Mouse (Mus musculus) small intestine, adult 2 months (tissue): Measurements from ENCODE around the gene Tmem37. TPM values are rescaled to one million over a fixed set of nuclear protein-coding genes. Genes with fewer than 3 reads are reported as not detected.
"Not testable (repeated sequence)": the region's sequence is repeated elsewhere in the genome, so short reads cannot be mapped to it uniquely, and the experiment has no call there.

Experiments used
- H3K27ac ChIP-seq: fragments of 200-500 bp; 2 replicates; pipeline ENCODE4 v1.5.1; 2012; ENCODE audit warnings: low read depth, low read length, control low read depth, inconsistent platforms; ENCODE audit not compliant: insufficient read depth
- H3K27me3 ChIP-seq: fragments of 200-500 bp; 2 replicates; pipeline ENCODE4 v1.6.1; 2012; ENCODE audit warnings: mild to moderate bottlenecking, moderate library complexity, low read length, inconsistent platforms; ENCODE audit not compliant: control insufficient read depth, insufficient read depth
- H3K36me3 ChIP-seq: fragments of 200-500 bp; 2 replicates; pipeline ENCODE4 v1.6.1; 2012; ENCODE audit warnings: mild to moderate bottlenecking, low read length, control low read depth, inconsistent platforms; ENCODE audit not compliant: control insufficient read depth, insufficient read depth
- H3K4me1 ChIP-seq: fragments of 200-500 bp; 2 replicates; pipeline ENCODE4 v1.6.1; 2012; ENCODE audit warnings: low read length, inconsistent platforms, mixed read lengths; ENCODE audit not compliant: control insufficient read depth, insufficient read depth, insufficient read length
- H3K4me3 ChIP-seq: fragments of 200-500 bp; 2 replicates; pipeline ENCODE4 v1.5.1; 2012; ENCODE audit warnings: low read depth, mild to moderate bottlenecking, control low read depth, inconsistent platforms, low read length, moderate library complexity
- CTCF ChIP-seq: fragments of 200-500 bp; IDR thresholded peaks from 2 replicates; pipeline ENCODE4 v1.5.1; 2012; ENCODE audit warnings: low read depth, mild to moderate bottlenecking, control low read depth, inconsistent platforms, low read length, moderate library complexity, mixed read lengths; ENCODE audit not compliant: insufficient replicate concordance, insufficient read length; ENCODE audit errors: extremely low read depth
- POLR2A ChIP-seq: fragments of 200-500 bp; IDR thresholded peaks from 2 replicates; pipeline ENCODE4 v1.6.1; 2012; ENCODE audit warnings: low read depth, mild to moderate bottlenecking, control low read depth, inconsistent platforms, low read length, moderate library complexity
- WGBS: fragments of 180-500 bp; shearing (Covaris S2); methylation state at CpG from one replicate; pipeline ENCODE4 v1.1.7; 2018; 5-methylcytosine and 5-hydroxymethylcytosine counted together
- polyA plus RNA-seq: library from polyadenylated mRNA; depleted of rRNA; stranded (reverse); fragments of >200 nt; gene quantifications from 2 replicates; pipeline ENCODE4 v1.2.3, GENCODE M21; 2012

Tmem37 gene
- polyA plus RNA-seq, 1 experiment, result 171 TPM

DNA sequence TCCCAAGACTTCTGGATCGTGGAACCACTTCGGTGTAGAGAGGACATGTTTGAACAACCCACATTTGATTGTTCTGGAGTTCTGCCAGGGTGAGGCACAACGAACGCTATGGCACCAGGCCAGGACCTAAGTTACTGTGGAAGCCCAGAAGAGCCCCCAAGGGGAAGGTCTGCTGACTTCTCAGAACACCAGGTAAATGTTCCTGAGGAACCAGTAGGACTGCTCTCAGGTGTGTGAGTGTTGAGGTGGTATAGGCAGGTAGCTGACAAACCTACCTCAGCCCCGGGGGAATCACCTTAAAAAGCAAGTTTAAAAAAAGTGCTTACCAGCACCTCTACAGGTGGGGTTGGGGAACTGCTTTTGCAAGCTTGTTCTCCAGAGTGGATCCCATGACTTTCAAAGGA, 31.7 kb upstream of the Tmem37 start:
- no peak overlapping the region for H3K27ac ChIP-seq
- TF ChIP-seq CTCF (peak; percentile 33; the same call in 1 of the 2 replicates), POLR2A (no peak)
- no peak overlapping the region for H3K4me3 ChIP-seq
- no peaks in the 10 kb centered on the region for H3K27me3 ChIP-seq
- 19% methylated on average over 5 of the region's 5 CpGs for WGBS
- peaks cover 4% of the 10 kb centered on the region; the same call in 1 of the 2 replicates for H3K4me1 ChIP-seq
- no peaks in the 10 kb centered on the region for H3K36me3 ChIP-seq

DNA sequence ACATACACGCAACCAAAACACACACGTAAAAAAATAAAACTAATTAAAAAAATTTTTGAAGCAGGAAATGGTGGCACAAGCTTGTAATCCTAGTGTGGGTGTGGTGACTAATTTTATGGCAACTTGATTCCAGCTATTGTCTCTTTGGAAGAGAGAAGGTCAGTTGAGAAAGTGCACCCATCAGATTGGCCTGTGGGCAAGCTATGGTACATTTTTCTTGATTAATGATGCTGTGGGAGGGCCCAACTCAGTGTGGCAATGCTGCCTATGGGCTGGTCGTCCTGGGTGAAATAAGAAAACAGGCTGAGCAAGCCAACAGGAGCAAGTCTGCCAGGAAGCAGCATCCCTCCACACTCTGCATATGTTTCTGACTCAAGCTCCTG, 27.3 kb upstream of the Tmem37 start:
- WGBS, result 78% methylated on average over 3 of the region's 3 CpGs
- Histone ChIP-seq H3K4me1 (peaks cover 13% of the 10 kb centered on the region; the same call in 1 of the 2 replicates), H3K27me3 (no peaks in the 10 kb centered on the region), H3K27ac (no peak overlapping the region), H3K36me3 (no peaks in the 10 kb centered on the region), H3K4me3 (no peak overlapping the region)
- TF ChIP-seq POLR2A, result no peak

DNA sequence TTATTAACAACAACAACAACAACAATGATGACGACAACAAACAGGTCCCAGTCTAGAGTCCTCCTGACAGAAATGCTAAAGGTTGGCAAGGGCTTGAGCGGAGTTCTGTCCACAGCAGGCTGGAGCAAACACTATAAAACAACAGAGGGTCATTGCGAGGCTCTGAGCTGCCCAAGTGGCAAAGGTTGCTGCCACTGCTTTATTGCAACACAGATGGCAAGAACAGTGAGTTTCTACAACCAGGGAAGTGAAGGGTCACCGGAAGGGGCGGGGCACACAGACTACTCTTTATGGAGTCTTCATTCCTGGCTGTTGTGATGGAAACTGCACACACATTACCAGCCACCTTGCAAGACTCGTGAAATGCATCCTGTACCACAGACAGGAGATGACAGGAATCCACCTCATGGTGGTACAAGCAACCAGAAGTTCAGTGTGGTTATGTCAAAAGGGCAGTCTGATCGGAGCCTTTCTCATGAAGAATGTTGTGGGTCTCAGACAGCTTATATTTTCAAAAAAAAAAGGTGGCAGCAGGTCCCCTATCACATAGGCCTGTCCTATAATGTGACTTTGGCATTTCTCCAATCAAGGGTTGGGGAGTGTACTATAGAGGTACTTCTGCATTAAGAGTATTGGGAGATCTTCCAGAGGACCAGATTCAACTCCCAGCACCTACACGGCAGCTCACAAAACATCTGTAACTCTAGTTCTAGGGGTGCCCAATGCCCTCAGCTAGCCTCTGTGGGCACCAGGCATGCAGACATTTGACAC, 26.8 kb upstream of the Tmem37 start:
- Histone ChIP-seq H3K27me3 (no peaks in the 10 kb centered on the region), H3K36me3 (no peaks in the 10 kb centered on the region), H3K4me1 (peaks cover 13% of the 10 kb centered on the region; the same call in 1 of the 2 replicates), H3K4me3 (no peak overlapping the region), H3K27ac (no peak overlapping the region)
- no peak for TF ChIP-seq CTCF
- no peak for TF ChIP-seq POLR2A
- WGBS, result 53% methylated on average over 8 of the region's 8 CpGs

DNA sequence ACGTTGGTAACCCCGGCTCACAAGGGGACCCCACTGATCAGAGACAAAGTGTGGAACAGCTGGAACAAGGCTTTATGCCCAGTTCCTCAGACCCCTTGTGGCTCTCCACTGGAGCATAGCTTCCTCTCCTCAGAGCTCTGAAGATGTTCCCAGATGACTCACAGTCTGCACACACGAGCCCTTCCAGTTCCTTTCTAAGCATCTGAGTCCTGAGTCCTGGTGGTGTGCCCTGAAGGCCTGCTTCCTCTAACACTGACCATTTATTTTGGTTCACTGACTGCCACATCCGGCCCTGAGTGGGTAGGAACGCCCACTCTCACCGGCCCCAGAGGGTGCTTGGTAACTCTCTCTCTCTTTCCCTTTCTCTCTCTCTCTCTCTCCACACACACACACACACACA, 25.6 kb upstream of the Tmem37 start:
- WGBS, result 70% methylated on average over 6 of the region's 6 CpGs
- Histone ChIP-seq H3K27me3 (no peaks in the 10 kb centered on the region), H3K4me3 (no peak overlapping the region), H3K36me3 (no peaks in the 10 kb centered on the region), H3K27ac (0 out of 2 replicates have a peak overlapping the region, but pooled peaks have one; percentile 31), H3K4me1 (peaks cover 9% of the 10 kb centered on the region; the same call in 1 of the 2 replicates)
- no peak for TF ChIP-seq CTCF
- TF ChIP-seq POLR2A, result no peak

DNA sequence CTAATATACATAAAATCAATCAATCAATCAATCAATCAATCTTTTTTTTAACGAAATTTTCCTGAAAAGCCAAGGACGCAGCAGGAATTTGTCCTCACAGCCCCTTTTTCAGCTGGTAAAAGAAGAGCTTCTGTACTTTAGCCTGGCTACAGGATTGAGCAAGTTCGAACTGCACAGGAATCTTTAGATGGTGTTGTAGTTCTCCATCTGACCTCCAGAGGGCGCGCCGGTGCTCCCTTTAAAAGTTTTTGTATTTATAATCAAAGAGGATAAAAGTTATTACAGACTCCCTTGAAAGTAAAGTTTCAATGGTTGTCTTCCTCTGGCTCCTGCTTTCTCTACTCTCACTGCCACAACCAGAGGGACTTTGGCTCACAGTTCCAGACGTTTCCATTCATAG, 24.5 kb upstream of the Tmem37 start:
- no peaks in the 10 kb centered on the region for H3K36me3 ChIP-seq
- peaks cover 9% of the 10 kb centered on the region; the same call in 1 of the 2 replicates for H3K4me1 ChIP-seq
- TF ChIP-seq POLR2A (no peak), CTCF (peak; percentile 82; the same call in 1 of the 2 replicates)
- H3K4me3 ChIP-seq, result no peak overlapping the region
- WGBS, result 6% methylated on average over 7 of the region's 7 CpGs
- no peaks in the 10 kb centered on the region for H3K27me3 ChIP-seq
- no peak overlapping the region for H3K27ac ChIP-seq

DNA sequence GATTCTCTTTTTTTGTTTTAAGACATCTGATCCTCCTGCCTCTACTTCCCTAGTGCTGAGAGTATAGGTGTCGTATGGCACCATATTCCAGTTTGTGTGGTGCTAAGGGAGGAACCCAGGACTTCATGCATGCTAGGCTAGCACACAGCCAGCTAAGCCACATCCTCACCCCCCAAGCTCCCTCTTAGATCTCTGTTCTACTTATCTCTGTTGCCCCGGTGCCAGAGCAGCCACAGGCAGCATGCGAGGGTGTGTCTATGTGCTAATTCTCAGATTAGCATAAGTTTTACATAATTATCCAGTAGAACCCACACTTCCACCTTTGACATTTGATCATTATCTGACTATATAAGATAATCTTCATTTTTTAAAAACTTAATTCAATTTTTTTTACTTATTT, 21.0 kb upstream of the Tmem37 start:
- no peak overlapping the region for H3K27ac ChIP-seq
- H3K27me3 ChIP-seq, result no peaks in the 10 kb centered on the region
- WGBS, result 56% methylated on average over 3 of the region's 3 CpGs
- TF ChIP-seq CTCF (no peak), POLR2A (no peak)
- H3K4me1 ChIP-seq, result peaks cover 19% of the 10 kb centered on the region; the same call in 1 of the 2 replicates
- no peaks in the 10 kb centered on the region for H3K36me3 ChIP-seq
- H3K4me3 ChIP-seq, result no peak overlapping the region

DNA sequence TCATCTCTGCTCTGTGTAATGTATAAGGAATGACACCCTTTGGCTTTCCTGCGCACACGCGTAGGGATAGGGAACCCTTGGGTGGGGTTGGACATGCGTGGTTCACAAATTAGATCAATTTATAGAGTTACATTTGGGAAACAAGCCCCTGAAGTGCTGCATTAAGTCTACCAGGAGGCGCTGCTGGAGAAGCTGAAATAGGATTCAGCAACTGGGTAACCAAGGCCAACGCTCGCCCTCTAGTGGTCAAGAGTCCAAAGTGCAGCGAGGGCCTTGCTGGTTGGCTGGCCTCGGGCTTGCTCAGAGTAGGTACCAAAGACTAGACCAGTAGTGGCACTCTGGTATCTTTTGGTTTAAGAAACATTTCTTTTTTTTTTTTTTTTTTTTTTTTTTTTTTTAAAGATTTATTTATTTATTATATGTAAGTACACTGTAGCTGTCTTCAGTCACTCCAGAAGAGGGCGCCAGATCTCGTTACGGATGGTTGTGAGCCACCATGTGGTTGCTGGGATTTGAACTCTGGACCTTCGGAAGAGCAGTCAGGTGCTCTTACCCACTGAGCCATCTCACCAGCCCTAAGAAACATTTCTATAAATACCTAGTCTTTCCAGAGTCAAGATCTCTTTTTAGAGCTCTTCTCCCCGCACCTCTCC, 19.7 kb upstream of the Tmem37 start:
- H3K4me1 ChIP-seq, result peaks cover 11% of the 10 kb centered on the region; the same call in 1 of the 2 replicates
- not testable (repeated sequence) for H3K36me3 ChIP-seq, H3K4me3 ChIP-seq, H3K27me3 ChIP-seq, H3K27ac ChIP-seq
- TF ChIP-seq CTCF, result peak; percentile 99
- 34% methylated on average over 12 of the region's 14 CpGs for WGBS
